Mouse (Mus musculus) bone marrow, adult 2 months (tissue): Measurements from ENCODE around the gene Prtg. TPM values are rescaled to one million over a fixed set of nuclear protein-coding genes. Genes with fewer than 3 reads are reported as not detected.

ENCODE experiments used
- H3K27ac ChIP-seq: fragments of 200-500 bp; 2 replicates; pipeline ENCODE4 v1.5.1; 2012; ENCODE audit warnings: low read depth, mild to moderate bottlenecking, control low read depth, inconsistent platforms, low read length; ENCODE audit not compliant: control insufficient read depth, poor library complexity, insufficient read depth
- H3K4me1 ChIP-seq: fragments of 200-500 bp; 2 replicates; pipeline ENCODE4 v1.6.1; 2011; ENCODE audit warnings: low read length; ENCODE audit not compliant: control insufficient read depth, insufficient read depth
- H3K4me3 ChIP-seq: fragments of 200-500 bp; replicated peaks from 2 replicates; pipeline ENCODE3; 2011; ENCODE audit warnings: mild to moderate bottlenecking, low read depth, low read length, control low read depth; ENCODE audit not compliant: control insufficient read depth
- CTCF ChIP-seq: fragments of 200-500 bp; IDR thresholded peaks from 2 replicates; pipeline ENCODE4 v1.5.1; 2011; ENCODE audit warnings: low read length, control low read depth; ENCODE audit not compliant: control insufficient read depth, insufficient read depth
- POLR2A ChIP-seq: fragments of 200-500 bp; IDR thresholded peaks from 2 replicates; pipeline ENCODE4 v1.6.1; 2011; ENCODE audit warnings: low read depth, mild to moderate bottlenecking, control low read depth, low read length, borderline replicate concordance; ENCODE audit not compliant: control insufficient read depth
- WGBS: fragments of 180-500 bp; shearing (Covaris S2); methylation state at CpG from one replicate; pipeline ENCODE4 v1.1.7; 2018; 5-methylcytosine and 5-hydroxymethylcytosine counted together
- polyA plus RNA-seq: library from polyadenylated mRNA; stranded (reverse); fragments of >200 nt; gene quantifications from 2 replicates; pipeline ENCODE4 v1.2.4, GENCODE M21; 2011; ENCODE audit warnings: low replicate concordance; ENCODE audit not compliant: missing spikeins, insufficient read depth, insufficient read length

Prtg gene
- polyA plus RNA-seq, 1 experiment, result 0.55 TPM

DNA sequence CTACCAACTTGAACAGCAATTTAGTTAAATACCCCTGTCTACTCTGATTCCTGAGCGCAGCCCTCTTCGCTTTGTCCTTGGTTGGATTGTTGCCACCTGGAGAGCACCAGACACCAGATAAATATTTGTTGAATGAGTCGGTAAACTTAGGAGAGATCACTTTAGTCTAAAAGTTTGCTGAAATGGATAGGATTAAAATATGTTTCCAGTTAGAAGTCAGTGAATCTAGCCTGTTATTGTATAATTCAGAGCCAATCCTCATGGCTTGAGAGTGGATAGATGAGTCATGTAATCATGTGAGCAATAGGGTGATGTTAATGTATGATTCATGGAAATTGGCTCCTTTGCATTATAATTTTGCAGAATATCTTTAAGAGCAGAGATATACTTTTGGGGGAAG is 31.6 kb downstream of the Prtg start:
- 85% methylated on average over 3 of the region's 3 CpGs for WGBS
- Histone ChIP-seq H3K27ac (no peak overlapping the region), H3K4me1 (no peaks in the 10 kb centered on the region), H3K4me3 (no peak overlapping the region)
- TF ChIP-seq CTCF (no peak), POLR2A (no peak)

GRCm38 (mm10) chr9:72839346-72839990 is 32.8 kb downstream of the Prtg start:
- no peak for TF ChIP-seq POLR2A
- no peak for TF ChIP-seq CTCF
- WGBS, result 82% methylated on average over 15 of the region's 15 CpGs
- no peaks in the 10 kb centered on the region for H3K4me1 ChIP-seq
- H3K4me3 ChIP-seq, result no peak overlapping the region
- H3K27ac ChIP-seq, result no peak overlapping the region

DNA sequence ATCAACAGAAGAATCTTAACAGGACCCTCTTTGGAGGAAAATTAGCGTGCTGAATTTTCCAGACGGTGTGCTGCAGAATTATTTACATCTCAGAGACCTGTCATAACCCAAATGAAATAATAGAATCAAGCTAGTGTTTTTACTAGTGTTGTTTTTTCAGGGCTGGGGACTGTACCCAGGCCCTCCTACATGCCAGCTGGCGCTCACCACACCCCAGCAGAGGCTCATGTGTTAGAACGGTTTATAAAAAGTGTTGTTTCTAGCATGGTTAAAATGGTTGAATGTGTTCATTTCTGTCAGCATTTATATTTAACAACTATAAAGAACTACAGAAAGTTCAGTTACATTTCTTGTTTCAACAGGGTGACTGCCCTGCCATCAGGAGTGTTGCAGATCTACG is 37.8 kb downstream of the Prtg start:
- Histone ChIP-seq H3K27ac (no peak overlapping the region), H3K4me1 (no peaks in the 10 kb centered on the region; the same call in 1 of the 2 replicates), H3K4me3 (no peak overlapping the region)
- TF ChIP-seq POLR2A, result no peak
- no peak for TF ChIP-seq CTCF
- 86% methylated on average over 5 of the region's 5 CpGs for WGBS

DNA sequence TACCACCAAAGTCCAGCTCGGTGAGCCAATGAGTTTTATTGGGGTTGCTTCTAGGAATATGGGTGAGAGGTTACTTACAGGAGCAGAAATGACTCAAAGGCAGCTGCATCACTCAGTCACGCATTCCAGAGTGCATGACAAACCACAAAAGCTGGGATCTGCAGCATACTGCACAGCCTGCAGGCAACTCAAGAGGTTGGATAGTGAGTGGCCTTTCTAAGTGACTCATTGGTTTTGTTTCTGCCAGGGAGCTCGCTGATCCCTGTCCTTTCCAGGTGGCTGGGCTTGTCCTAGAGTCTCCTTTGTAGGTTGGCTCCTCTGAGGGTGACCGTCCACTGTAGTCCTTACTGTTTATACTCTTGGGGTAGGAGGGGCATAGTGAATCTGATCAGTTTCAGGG is 39.5 kb downstream of the Prtg start:
- WGBS, result 84% methylated on average over 4 of the region's 4 CpGs
- Histone ChIP-seq H3K4me1 (no peaks in the 10 kb centered on the region; the same call in 1 of the 2 replicates), H3K27ac (no peak overlapping the region), H3K4me3 (no peak overlapping the region)
- no peak for TF ChIP-seq CTCF
- TF ChIP-seq POLR2A, result no peak

GRCm38 (mm10) chr9:72851541-72851940 is 44.9 kb downstream of the Prtg start:
- Histone ChIP-seq H3K4me1 (no peaks in the 10 kb centered on the region; the same call in 1 of the 2 replicates), H3K4me3 (no peak overlapping the region), H3K27ac (no peak overlapping the region)
- TF ChIP-seq CTCF (no peak), POLR2A (no peak)
- WGBS, result 88% methylated on average over 10 of the region's 10 CpGs

- 81% methylated on average over 5 of the region's 5 CpGs for WGBS
- TF ChIP-seq POLR2A, result no peak
- TF ChIP-seq CTCF, result no peak
- Histone ChIP-seq H3K4me3 (no peak overlapping the region), H3K27ac (no peak overlapping the region), H3K4me1 (no peaks in the 10 kb centered on the region; the same call in 1 of the 2 replicates)
These were observed 45.3 kb downstream of the Prtg start for GRCm38 (mm10) chr9:72851979-72852378.

GRCm38 (mm10) chr9:72853681-72854190 is 47.1 kb downstream of the Prtg start:
- WGBS, result 85% methylated on average over 13 of the region's 13 CpGs
- Histone ChIP-seq H3K4me3 (no peak overlapping the region), H3K4me1 (no peaks in the 10 kb centered on the region; the same call in 1 of the 2 replicates), H3K27ac (no peak overlapping the region)
- no peak for TF ChIP-seq POLR2A
- no peak for TF ChIP-seq CTCF

DNA sequence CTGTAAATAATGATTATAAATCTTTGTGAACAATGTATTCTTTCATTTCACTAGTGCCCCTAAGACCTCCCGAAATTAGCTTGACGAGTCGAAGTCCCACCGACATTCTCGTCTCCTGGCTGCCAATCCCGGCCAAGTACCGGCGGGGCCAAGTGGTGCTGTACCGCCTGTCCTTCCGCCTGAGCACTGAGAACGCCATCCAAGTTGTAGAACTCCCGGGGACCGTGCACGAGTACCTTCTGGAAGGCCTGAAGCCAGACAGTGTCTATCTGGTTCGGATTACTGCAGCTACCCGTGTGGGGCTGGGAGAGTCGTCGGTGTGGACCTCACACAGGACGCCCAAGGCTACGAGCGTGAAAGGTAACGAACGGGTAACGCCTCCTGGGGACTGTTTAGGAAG is 50.0 kb downstream of the Prtg start:
- WGBS, result 89% methylated on average over 24 of the region's 24 CpGs
- TF ChIP-seq POLR2A (no peak), CTCF (no peak)
- Histone ChIP-seq H3K4me3 (no peak overlapping the region), H3K27ac (no peak overlapping the region), H3K4me1 (no peaks in the 10 kb centered on the region)

GRCm38 (mm10) chr9:72860764-72861163 is 54.1 kb downstream of the Prtg start:
- TF ChIP-seq POLR2A (no peak), CTCF (no peak)
- no peak overlapping the region for H3K4me3 ChIP-seq
- H3K27ac ChIP-seq, result no peak overlapping the region
- 78% methylated on average over 5 of the region's 5 CpGs for whole genome bisulfite sequencing
- no peaks in the 10 kb centered on the region for H3K4me1 ChIP-seq
